Mouse (Mus musculus) mouse trophoblast stem cell (cell line): ENCODE data around the gene Ntf5.

Experiments used
- in situ Hi-C, 2 experiments: fragments of 300-500 bp; cut with MseI, MboI; formaldehyde crosslinking; loops; 2 replicates in 1 of 2; 3 replicates in 1 of 2; pipeline ENCODE4 v1.15.1; 2025

Ntf5 gene

GRCm38 (mm10) chr7:45403532-45404261 lies 9.8 kb upstream of the Ntf5 start:
- in situ Hi-C loops: no loop called here

GRCm38 (mm10) chr7:45405091-45406075 lies 8.1 kb upstream of the Ntf5 start, which contains the start of gene Kcna7:
Gene Kcna7, plus strand, starts transcription at chr7:45405653.
- in situ Hi-C loops: loop anchor here in 1 of 2 experiments (5.0 kb wide), 1 partner anchor 42 kb away; no protein-coding TSS in a partner anchor

DNA sequence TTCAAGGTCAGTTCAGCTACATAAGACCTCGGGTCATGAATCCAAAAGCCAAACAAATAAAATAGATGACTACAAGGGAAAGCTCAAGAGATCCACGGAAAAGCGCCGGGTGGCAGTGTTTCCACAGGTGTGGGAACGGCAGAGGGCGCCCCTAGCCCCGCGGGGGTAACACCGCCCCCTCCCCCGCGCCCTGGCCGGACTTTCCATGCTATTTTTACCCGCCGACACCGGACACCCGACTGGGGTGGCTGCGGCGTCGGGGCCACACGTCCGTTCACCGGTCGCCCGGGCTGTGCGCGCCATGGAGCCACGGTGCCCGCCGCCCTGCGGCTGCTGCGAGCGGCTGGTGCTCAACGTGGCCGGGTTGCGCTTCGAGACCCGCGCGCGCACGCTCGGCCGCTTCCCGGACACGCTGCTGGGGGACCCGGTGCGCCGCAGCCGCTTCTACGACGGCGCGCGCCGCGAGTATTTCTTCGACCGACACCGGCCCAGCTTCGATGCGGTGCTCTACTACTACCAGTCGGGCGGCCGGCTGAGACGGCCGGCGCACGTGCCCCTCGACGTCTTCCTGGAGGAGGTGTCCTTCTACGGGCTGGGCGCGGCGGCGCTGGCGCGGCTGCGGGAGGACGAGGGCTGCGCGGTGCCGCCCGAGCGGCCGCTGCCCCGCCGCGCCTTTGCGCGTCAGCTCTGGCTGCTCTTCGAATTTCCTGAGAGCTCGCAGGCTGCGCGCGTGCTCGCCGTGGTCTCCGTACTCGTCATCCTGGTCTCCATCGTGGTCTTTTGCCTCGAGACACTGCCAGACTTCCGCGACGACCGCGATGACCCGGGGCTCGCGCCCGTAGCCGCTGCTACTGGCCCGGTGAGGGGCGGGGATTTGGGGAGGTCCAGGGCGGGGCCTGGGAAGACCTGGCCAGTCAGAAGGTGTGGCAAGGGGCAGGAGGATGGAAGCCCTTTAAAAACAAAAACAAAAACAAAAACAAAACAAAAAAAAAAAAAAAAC lies 7.0 kb upstream of the Ntf5 start:
- in situ Hi-C loops: loop anchor here in 1 of 2 experiments (5.0 kb wide), 1 partner anchor 41 kb away; no protein-coding TSS in a partner anchor

DNA sequence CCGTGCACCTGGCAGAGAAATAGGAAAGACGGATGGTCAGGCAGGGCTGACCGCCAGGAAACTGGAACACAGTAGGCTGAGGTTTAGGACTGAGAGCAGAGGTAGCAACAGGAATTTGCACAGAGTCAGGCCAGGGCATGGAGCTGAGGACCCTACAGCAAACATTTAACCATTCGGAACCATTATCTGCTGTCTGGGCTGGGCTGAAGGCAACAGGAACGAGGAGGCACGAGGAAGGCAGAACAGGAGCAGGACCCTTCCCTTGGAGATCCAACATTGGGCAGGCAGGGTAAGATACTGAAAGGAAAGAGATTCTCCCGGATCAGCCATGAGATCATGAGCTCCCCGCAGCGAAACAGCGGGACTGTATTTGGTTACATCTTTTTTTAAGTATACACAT lies 5.7 kb upstream of the Ntf5 start:
- in situ Hi-C loops: loop anchor here in 1 of 2 experiments (5.0 kb wide), 1 partner anchor 39 kb away; no protein-coding TSS in a partner anchor

DNA sequence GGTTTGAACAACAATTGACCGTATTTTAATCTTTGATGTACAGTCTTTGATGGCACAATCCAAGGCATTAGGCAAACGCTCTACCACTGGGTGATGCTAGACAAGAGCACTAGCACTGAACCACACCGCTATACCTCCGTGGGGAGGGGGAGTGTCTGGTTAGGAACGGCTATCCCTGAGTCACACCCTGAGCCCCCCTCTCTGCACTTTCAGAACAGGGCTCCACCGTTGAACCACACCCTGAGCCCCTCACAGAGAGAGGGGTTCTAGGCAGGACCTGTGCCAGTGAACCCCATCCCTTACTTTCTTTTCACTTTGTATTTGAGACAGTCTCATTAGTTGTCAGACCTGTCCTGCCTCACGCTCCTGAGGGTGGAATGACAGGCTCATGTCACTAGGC lies 5.1 kb upstream of the Ntf5 start:
- in situ Hi-C loops: loop anchor here in 1 of 2 experiments (5.0 kb wide), 1 partner anchor 39 kb away; no protein-coding TSS in a partner anchor

- in situ Hi-C loops: loop anchor here in 1 of 2 experiments (5.0 kb wide), 1 partner anchor 38 kb away; no protein-coding TSS in a partner anchor
Observed at GRCm38 (mm10) chr7:45408949-45409348, 4.5 kb upstream of the Ntf5 start.

DNA sequence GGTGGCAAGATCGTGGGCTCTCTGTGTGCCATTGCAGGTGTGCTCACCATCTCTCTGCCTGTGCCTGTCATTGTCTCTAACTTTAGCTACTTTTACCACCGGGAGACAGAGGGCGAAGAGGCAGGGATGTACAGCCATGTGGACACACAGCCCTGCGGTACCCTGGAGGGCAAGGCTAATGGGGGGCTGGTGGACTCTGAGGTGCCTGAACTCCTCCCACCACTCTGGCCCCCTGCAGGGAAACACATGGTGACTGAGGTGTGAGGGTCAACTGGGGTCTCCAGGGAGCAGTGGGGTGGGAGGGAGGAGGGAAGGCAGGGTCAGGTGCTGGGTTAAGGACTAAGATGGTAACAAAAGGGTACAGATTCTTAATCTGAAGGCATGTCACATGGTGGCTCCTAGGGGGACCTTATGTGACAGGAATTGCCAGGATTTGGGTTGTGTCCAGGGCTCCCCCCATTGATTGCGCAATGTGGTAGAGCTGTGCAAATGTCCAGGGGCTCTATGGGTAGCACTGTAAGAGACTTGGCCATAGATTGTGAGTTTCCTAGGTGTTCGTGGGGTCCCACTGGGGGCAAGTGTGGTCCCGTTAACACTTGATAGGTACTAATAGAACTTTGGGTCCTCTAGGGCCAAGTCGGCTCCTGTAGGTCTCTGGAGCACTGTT lies 3.9 kb upstream of the Ntf5 start:
- in situ Hi-C loops: loop anchor here in 1 of 2 experiments (5.0 kb wide), 1 partner anchor 38 kb away; no protein-coding TSS in a partner anchor

- in situ Hi-C loops: no loop called here
Observed at GRCm38 (mm10) chr7:45412421-45412820, 1.1 kb upstream of the Ntf5 start.

DNA sequence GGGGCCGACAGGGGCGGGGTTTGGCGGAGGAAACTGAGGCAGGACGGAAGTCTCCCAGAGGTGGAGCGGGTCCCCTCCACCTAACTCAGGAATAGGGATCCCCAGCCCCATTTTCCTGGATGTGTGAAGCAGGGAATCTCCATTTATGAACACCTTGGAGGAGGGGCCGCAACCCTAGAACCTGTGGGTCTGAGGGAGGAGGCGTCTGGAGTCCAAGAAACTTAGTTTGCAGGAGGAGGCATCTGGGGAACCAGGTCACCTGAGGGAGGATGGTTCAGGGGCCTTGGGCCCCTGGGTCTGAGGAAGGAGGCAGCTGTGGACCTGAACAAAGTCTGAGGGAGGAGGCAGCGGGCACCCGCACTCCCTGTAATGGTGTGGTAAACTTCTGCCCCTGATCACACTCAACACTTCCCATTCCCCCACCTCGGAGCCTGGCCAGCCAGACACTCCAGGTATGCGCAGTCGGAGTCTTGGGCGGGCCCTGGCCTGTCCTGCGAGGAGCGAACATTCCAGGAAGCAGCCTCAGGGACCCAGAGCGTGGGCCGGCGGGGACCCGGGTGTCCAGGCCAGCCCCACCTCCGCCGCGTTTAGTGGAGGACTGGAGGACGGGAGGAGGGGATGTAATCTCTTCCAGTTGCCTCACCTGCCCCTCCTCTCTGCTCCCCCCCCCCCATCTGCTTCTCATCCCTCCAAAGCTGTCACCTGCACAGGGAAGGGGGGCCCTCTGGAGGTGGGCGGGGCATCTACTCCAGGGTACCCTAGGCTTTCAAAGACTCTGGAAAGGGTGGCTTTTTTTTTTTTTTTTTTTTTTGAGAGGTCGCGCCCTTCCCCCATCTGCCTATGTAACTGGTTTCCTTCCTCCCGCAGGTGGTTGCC lies 607 bp downstream of the Ntf5 start:
- in situ Hi-C loops: no loop called here

GRCm38 (mm10) chr7:45414740-45415224 lies 1.3 kb downstream of the Ntf5 start:
- in situ Hi-C loops: no loop called here

GRCm38 (mm10) chr7:45415636-45416035 lies 2.1 kb downstream of the Ntf5 start:
- in situ Hi-C loops: no loop called here

DNA sequence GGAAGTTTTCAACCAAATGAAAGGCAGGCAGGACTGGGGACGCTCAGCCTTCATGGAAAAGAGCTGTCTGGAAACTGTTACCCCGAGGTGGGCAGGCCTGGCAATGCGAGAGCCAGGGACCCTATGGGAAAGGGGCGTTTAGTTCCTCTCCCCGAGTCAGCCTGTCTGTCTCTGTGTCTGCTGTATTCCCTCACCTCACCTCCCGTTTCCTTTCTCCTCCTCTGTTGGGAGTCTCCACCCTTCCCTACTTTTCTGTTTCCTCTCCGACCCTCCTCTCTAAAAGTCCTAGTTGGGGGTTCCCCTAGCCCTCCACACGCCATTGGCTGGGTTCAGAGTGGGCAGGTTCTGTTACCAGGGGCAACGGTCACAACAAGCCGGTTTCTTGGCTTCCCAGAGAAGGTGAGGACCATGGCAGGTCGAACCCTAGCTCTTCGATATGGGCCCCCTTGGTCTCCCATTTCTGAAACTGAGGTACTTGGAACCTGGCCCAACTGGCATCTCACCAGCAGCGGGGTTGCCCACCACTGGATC lies 4.5 kb downstream of the Ntf5 start:
- in situ Hi-C loops: no loop called here

DNA sequence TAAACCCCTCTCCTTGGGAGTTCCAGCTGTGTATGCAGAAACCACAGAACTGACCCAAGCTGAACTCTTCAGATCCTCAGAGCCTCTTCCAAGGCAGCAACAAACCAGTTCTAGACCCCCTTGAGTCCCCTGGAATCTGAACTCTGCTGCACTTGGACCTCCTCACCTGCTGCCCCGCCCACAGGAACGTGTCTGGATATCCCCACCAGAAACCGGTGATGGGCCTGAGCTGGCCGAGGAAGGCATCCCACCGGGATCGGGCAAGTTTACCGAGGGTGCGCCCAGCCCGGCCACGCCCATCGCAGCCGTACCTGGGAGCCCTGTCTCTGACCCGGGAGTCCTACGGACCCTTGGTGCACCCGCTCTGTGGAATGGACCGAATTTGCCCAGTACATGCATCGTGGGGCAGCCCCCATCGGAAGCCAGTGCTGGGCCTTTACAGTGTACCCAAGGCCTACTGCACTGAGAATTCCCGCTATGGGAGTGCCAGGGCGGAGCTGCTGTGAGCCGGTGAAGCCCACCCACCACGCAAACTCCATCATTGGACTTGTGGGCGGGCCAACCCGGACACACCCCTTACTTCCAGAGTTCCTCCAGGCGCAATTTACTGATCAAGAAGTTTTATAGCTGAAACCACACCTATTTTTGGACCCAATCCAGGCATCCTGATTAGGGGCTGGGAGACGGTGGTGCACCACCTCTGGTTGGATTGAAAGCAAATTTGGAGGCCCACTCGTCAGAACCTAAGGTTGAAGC lies 6.5 kb downstream of the Ntf5 start:
- in situ Hi-C loops: no loop called here

DNA sequence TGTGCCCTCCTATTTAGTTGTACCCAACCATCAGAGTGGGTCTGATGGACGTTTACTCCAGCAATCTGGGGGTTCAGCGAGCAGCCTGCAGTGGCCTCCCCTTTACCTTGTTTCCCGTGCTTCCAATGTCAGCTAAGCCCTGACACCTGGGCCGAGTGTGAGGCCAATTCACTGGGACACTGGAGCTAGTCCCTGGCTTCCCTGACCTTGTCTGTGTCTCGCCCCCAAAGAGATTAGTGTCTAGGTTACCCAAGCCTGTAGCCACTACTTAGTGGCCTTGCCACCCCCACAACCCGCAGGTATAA lies 7.1 kb downstream of the Ntf5 start, which contains the start of gene Lhb:
TSS of gene Lhb (plus strand) at position 206 of the 305 bp plus-strand sequence.
- in situ Hi-C loops: no loop called here

- in situ Hi-C loops: no loop called here
Observed at GRCm38 (mm10) chr7:45421194-45421593, 7.7 kb downstream of the Ntf5 start.

DNA sequence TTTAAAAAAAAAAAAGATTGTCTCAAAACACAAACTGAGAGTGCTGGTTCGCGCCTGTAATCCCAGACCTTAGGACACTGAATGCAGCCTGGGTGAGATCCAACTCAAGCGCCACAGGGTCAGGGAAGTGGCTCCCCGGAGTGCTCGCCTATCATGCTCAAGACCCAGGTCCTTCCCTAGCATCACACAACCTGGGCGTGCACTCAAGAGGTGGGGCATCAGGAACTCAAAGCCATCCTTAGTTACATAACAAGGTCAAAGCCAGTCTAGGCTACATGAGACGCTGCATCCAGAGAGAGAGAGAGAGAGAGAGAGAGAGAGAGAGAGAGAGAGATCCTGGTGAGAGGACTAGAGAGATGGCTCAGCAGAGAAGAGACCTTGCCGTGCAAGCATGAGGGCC lies 13.1 kb downstream of the Ntf5 start:
- in situ Hi-C loops: no loop called here

DNA sequence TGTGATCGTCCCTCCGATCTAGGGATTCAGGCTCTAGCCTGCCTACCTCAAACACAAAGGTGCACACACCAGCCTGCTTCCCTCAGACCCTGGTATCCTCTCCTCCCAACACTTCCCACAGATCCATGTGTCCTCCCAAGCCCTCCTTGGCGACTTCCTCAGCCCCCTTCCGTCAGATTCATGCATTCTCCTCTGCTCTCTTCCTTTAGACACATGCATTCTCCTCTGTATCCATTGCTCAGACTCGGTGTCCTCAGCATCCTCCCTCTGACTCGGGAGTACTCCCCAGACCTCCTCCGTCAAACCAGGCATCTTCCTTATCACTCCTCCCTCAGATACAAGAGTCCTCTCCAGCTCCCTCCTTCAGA lies 20.3 kb downstream of the Ntf5 start:
- in situ Hi-C loops: no loop called here
